Mouse (Mus musculus): ENCODE results near the gene Arhgap31. TPM values are rescaled to one million over a fixed set of nuclear protein-coding genes. Genes with fewer than 3 reads are reported as not detected.
A peak's percentile ranks its signal among the peaks of the same experiment; 100 is the strongest.

Arhgap31 gene
- polyA plus RNA-seq, 1 experiment from 2014 or later: 1.6 TPM

- no peak overlapping the region for H3K9ac ChIP-seq (replicated peaks)
- H3K36me3 ChIP-seq (replicated peaks; ENCODE audit: insufficient read depth, low read length): no peaks in the 10 kb centered on the region
These were observed 157.1 kb downstream of the Arhgap31 start for GRCm38 (mm10) chr16:38555988-38556387.

DNA sequence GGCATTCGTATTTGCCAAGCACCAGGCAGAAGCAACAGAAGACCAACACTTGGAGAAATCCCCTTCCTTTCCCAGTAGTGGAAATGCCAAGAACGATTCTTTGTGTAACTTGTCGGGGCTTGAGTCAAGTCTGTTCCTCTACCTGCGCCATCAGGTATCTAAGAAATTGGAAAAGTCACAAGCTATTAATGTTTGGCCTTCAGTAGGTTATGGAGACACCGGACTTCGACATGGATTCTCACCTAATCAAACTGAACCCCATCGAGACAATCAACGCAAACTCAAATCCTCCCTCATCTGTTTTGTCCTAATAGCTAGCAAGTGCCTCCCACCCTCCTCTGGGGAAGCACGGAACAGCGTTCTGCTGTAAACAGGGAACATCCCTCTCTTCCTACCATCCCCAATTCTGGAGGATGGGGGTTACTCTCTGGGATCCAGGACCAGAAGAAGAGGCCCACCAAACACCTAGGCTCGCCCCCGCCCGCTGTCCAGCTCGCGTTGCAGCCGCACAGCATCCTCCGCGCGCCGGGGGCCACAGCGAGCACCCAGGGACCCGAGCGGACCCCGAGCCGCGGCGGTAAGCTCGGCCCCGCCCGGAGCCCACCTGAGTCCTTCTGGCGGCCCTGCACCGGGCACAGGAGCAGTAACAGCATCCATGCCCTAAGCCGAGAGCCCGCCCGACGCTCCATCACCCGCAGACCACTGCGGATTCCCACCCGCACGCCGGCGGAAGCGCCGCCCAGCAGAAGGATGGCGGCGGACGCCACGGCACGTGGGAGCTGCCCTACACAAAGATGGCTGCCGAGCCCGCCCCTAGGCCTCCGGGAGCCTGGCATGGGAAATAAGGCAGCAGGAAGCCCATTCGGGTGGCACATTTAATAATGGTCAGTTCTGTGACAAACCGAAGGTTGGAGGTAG lies 163.3 kb downstream of the Arhgap31 start, which contains the start of gene Poglut1:
TSS of gene Poglut1 (minus strand) at position 780 of the 918 bp plus-strand sequence.
- Histone ChIP-seq H3K9me3 (ENCODE audit: low read length) (no peaks in the 10 kb centered on the region), H3K36me3 (replicated peaks; ENCODE audit: insufficient read depth, low read length) (peaks cover 11% of the 10 kb centered on the region; the same call in 1 of the 2 replicates), H3K4me3 (ENCODE audit: low read depth, low read length) (peak within 1 kb of the TSS; percentile 78), H3K4me1 (ENCODE audit: insufficient read depth) (peaks cover 9% of the 10 kb centered on the region; the same call in 1 of the 2 replicates), H3K27me3 (ENCODE audit: insufficient read depth, low read length) (no peaks in the 10 kb centered on the region), H3K9ac (replicated peaks) (peak within 1 kb of the TSS; percentile 73), H3K27ac (ENCODE audit: low read depth) (no peak within 1 kb of the TSS), H3K4me2 (ENCODE audit: low read depth, low read length) (peak within 1 kb of the TSS; percentile 95)
- WGBS (ENCODE audit: insufficient replicate concordance): 3% methylated on average over 54 of the region's 54 CpGs
- peak; percentile 91 for ATAC-seq
- TF ChIP-seq CTCF (IDR thresholded peaks at IDR 0.05; ENCODE audit: low read depth): no peak
- TF ChIP-seq EP300 (IDR thresholded peaks at IDR 0.05; ENCODE audit: low read depth): no peak
- peak; percentile 79 for DNase-seq

More at GRCm38 (mm10) chr16:38555988-38556387, 157.1 kb downstream of the Arhgap31 start:
- H3K9me3 ChIP-seq (ENCODE audit: low read length): no peaks in the 10 kb centered on the region
- no peak overlapping the region for H3K4me2 ChIP-seq (ENCODE audit: low read depth, low read length)
- TF ChIP-seq EP300 (IDR thresholded peaks at IDR 0.05; ENCODE audit: low read depth) (no peak), CTCF (IDR thresholded peaks at IDR 0.05; ENCODE audit: low read depth) (no peak)
- no peak overlapping the region for H3K4me3 ChIP-seq (ENCODE audit: low read depth, low read length)
- ATAC-seq (no peak), DNase-seq (no peak)
- 78% methylated on average over 3 of the region's 3 CpGs for WGBS (ENCODE audit: insufficient replicate concordance)
- H3K27me3 ChIP-seq (ENCODE audit: insufficient read depth, low read length): no peaks in the 10 kb centered on the region
- no peaks in the 10 kb centered on the region for H3K4me1 ChIP-seq (ENCODE audit: insufficient read depth)
- no peak overlapping the region for H3K27ac ChIP-seq (ENCODE audit: low read depth)

Other genes with a start within 250 kb of the Arhgap31 start
- 14.8 and 17.0 TPM in 2 replicates for gene Timmdc1, start 190.6 kb downstream of the Arhgap31 start, polyA plus RNA-seq (2015; fragmentation: Nextera tagmentation; extraction: Ambion mirVana)
- gene Poglut1, start 163.0 kb downstream of the Arhgap31 start, polyA plus RNA-seq (2015; fragmentation: Nextera tagmentation; extraction: Ambion mirVana): 6.1 and 6.3 TPM in 2 replicates
- gene Tmem39a, start 154.6 kb downstream of the Arhgap31 start, polyA plus RNA-seq (2015; fragmentation: Nextera tagmentation; extraction: Ambion mirVana): 15.7 and 18.4 TPM in 2 replicates
- gene B4galt4, start 29.0 kb upstream of the Arhgap31 start, polyA plus RNA-seq (2015; fragmentation: Nextera tagmentation; extraction: Ambion mirVana): 3.0 and 3.4 TPM in 2 replicates
- gene Upk1b, start 87.1 kb upstream of the Arhgap31 start, polyA plus RNA-seq (2015; fragmentation: Nextera tagmentation; extraction: Ambion mirVana): 2.6 and 2.8 TPM in 2 replicates
- gene 4930435E12Rik, start 115.5 kb upstream of the Arhgap31 start, polyA plus RNA-seq (2015; fragmentation: Nextera tagmentation; extraction: Ambion mirVana): not detected in 2 replicates
- gene Igsf11, start 179.4 kb upstream of the Arhgap31 start, polyA plus RNA-seq (2015; fragmentation: Nextera tagmentation; extraction: Ambion mirVana): 1.6 and 2.1 TPM in 2 replicates

Data from liver, postnatal 0 days (tissue).